Mouse (Mus musculus): ENCODE measurements around the gene Trmt1. TPM values are rescaled to one million over a fixed set of nuclear protein-coding genes. Genes with fewer than 3 reads are reported as not detected.

The Trmt1 gene
- total RNA-seq, 1 experiment from 2014 or later: 72.0 TPM

DNA sequence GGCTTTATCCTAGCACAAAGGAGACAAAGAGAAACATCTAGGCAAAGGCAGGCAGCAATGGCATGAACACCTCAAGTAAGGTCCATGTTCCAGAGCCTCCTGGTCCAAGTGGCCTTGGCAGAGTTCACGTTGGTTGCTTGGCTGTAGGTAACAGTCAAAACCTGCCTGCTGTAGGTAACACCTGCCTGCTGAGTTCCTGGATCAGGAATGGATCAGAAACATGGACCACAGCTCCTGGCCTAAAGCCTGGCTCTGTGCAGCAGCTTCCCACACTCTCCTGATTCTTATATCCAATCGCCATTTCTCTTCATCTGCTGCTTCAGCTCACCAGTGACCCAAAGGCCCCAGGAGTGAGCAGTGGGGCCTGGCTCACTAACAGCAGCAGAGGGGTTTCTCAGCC, 48.6 kb downstream of the Trmt1 start:
- no peak for ATAC-seq (replicated peaks in 1 of 2; ENCODE audit: insufficient read depth in 1 of 2, low FRiP score in 2 of 2, low TSS enrichment in 1 of 2, low read depth in 1 of 2, poor library complexity in 2 of 2, severe bottlenecking in 2 of 2)

DNA sequence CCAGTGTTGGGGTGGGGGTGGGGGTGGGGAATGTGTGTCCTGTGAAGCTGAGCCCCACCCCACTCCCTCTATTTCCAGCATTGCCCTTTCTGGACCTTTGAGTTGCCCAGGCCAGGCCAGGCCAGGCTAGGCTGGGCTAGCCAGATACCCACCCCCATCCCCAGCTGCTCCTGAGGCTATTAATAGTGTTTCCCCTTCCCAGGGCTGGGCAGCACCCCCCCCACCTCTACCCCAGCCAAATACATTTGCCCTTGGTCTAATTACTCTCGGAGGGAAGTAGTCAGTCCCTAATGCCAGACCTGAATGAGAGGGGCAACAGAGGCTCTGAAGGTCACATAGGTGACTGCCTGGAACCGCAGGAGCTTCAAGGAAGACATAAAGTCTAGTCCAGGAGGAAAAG, 49.5 kb downstream of the Trmt1 start:
- no peak for ATAC-seq (replicated peaks in 1 of 2; ENCODE audit: insufficient read depth in 1 of 2, low FRiP score in 2 of 2, low TSS enrichment in 1 of 2, low read depth in 1 of 2, poor library complexity in 2 of 2, severe bottlenecking in 2 of 2)

DNA sequence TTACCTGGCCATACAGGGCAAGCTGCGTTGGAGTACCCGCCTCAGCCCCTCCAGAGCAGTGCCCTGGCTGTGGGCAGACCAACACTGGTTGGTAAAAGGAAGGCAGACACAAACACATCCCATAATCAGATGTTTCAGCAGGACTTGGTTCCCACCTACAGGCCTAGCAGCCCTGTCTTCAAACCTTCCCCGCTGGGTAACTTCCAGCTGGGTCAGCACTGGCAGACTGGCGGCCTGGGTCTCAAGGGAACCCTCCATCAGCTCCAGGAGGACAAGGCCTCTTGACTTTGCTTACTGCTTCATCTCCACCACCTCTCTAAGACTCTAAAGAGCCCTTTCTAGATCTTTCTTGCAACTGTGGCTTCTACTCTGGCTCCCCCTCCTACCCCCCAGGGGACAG, 50.4 kb downstream of the Trmt1 start:
- no peak for ATAC-seq (replicated peaks in 1 of 2; ENCODE audit: insufficient read depth in 1 of 2, low FRiP score in 2 of 2, low TSS enrichment in 1 of 2, low read depth in 1 of 2, poor library complexity in 2 of 2, severe bottlenecking in 2 of 2)

DNA sequence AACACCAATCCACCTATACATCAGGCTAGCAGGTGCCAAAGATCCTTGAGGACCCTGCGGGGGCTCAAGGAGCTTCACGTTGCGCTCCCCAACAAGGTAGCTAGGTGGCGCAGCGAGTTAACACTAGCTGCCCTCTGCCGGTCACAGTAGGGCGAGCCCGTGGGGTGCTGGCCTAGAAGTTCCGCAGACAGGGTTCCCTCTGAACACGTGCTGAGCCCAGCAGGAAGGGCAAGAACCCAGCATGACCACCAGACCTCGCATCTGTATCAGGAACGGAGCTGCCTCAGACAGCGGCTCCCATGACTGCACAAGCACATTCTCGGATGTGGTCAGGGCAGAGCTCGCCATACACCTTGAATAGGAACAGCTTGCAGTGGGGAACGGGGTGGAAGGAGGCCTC, 51.5 kb downstream of the Trmt1 start:
- ATAC-seq (replicated peaks in 1 of 2; ENCODE audit: insufficient read depth in 1 of 2, low FRiP score in 2 of 2, low TSS enrichment in 1 of 2, low read depth in 1 of 2, poor library complexity in 2 of 2, severe bottlenecking in 2 of 2): peak; percentile 94 to 95

DNA sequence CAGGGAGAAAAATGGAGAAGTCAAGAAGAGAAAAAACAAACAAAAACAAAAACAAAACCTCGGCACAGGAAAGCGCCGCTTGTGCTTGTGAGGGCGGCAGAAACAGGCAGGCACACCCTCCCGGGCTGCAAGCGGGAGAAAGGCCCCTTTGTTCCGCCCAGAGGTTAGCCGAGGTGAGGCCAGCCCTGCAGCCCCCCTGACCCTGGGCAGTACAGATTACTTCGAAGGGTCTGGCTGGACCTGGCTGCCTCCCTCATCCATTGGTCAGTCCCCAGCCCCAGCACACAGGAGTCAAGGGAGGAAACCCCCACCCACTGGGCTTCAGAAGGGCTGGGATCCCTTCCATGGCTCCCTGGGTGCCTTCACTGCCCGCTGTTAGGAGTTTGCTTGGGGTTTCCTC, 52.2 kb downstream of the Trmt1 start:
- ATAC-seq (replicated peaks in 1 of 2; ENCODE audit: insufficient read depth in 1 of 2, low FRiP score in 2 of 2, low TSS enrichment in 1 of 2, low read depth in 1 of 2, poor library complexity in 2 of 2, severe bottlenecking in 2 of 2): no peak

DNA sequence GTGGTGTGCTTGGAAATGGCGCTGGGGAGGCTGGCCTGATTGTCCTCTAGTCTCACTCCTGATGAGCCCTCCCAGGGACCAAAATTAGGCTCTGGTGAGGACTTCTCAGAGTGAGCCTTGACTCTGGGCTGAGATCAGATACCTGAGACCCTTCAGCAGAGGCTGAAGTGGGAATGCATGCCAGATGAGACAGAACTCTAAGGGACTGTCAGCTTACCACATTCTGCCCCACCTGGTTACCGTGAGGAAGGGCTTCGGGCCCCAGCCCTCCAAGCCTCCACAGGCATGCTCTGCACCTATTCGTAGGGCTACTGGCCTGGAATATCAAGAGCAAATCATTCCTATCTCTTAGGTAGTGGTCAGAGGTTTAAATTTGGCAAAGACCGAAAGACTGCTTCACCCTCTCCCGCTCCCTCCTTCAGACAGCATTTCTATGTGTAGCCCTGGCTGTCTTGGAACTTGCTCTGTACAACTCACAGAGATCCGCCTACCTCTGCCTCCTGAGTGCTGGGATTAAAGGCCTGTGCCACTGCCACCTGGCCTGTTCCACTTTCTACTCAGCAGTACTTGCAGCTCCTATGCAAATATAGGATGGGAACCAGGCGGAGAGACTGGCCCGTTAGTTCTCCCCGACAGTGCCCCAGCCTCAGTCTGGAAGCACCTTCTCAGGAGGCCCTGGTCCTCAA, 52.8 kb downstream of the Trmt1 start:
- ATAC-seq (replicated peaks in 1 of 2; ENCODE audit: insufficient read depth in 1 of 2, low FRiP score in 2 of 2, low TSS enrichment in 1 of 2, low read depth in 1 of 2, poor library complexity in 2 of 2, severe bottlenecking in 2 of 2): no peak

DNA sequence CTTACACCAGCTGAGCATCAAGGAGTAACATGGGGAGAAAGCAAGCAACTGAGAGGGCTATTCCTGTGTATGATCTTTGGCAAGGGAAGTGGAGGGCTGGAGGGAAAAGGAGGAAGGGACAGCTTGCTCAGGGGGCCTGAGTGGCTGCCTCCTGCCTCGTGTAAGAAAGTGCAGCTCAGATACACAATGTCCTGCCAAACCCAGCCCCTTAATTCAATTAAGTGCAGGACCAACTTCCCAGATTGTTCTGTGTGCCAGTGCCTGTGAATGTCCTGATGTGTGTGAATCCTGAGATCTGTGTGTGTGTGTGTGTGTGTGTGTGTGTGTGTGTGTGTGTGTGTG, 53.3 kb downstream of the Trmt1 start:
- ATAC-seq (replicated peaks in 1 of 2; ENCODE audit: insufficient read depth in 1 of 2, low FRiP score in 2 of 2, low TSS enrichment in 1 of 2, low read depth in 1 of 2, poor library complexity in 2 of 2, severe bottlenecking in 2 of 2): no peak

DNA sequence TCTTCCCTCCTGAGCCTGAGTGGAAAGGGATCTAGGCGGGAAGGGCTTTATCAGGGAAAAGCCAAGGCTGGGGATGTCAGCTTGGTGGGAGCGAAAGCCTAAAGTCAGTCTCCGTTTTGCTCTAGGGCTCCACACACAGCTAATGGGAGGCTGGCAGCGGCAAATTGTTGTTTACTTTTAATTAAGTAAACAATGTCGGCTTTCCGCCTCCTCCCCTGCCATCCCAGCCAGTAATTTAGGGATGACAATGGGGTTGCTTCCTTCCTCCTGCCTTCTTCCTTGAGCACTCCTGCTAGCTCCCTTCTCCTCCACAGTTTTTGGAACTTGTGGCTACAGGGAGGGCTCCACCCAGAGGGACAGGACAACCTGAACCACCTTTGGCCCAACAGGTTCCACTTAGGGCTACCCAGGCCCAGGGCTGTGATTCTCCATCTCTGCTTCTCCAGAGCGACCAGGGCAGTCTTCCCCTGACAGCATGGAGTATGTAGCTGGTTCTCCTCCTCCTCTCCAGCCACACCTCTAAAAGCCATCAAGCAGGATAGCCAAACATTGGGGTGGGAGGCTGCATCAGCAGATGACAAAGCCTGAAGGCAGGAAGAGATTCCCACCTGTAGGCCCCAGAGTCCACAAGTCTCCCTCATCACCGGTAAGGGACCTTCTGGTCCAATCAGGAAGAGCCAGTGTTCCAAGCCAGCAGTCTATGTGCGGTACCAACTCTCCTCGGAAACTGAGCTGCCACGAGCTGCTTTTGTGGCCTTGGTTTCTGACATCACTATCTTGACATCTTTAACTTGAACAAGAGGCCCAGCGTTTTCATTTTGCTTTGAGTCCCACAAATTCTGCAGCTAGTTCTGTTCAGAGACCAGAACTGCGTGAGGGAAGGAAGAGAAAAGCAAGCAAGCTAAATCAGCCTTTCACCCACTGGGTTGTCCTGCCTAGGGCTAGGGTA, 55.1 kb downstream of the Trmt1 start:
- no peak for ATAC-seq (replicated peaks in 1 of 2; ENCODE audit: insufficient read depth in 1 of 2, low FRiP score in 2 of 2, low TSS enrichment in 1 of 2, low read depth in 1 of 2, poor library complexity in 2 of 2, severe bottlenecking in 2 of 2)

DNA sequence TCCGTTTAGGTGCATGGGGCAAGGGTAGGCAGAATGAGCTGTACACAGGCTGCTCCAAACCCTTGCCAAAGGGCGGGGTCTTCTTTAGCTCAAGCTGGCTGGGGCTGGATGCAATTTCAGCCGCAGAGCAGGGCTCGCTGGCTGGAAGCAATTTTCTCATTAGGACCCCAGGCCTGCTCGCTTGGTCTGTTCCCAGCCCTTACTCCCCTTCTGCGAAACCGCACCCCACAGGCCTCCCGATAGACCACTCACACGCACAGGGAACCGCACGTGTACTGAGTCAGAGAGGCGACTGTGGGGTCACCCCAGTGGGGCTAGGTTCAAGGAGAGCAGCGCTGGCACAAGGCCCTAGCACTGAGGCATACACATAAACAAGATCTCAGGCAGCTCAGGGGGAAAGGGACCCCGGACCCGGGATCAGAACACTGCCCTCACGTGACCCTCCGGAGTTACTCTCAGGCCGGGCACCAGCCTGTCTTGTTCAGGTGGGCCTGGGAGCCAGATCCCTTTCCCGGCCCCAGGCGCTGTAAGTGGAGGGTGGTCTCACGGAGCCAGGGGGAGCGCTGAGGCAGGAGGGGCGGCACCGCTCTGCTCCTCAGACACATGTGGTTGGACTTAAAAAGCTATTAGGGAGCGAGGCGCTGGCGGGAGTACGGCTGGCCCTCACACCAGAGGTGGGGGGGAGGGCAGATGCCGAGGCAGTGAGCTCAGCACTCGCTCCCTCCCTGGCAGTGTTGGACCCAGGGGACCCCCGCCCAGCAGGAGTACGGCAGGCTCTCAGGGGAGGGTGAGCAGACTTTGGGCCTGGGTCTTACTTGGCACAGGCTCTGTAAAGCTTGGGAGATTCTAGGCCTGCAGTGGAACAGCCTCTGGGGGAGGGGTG, 56.3 kb downstream of the Trmt1 start:
- no peak for ATAC-seq (replicated peaks in 1 of 2; ENCODE audit: insufficient read depth in 1 of 2, low FRiP score in 2 of 2, low TSS enrichment in 1 of 2, low read depth in 1 of 2, poor library complexity in 2 of 2, severe bottlenecking in 2 of 2)

DNA sequence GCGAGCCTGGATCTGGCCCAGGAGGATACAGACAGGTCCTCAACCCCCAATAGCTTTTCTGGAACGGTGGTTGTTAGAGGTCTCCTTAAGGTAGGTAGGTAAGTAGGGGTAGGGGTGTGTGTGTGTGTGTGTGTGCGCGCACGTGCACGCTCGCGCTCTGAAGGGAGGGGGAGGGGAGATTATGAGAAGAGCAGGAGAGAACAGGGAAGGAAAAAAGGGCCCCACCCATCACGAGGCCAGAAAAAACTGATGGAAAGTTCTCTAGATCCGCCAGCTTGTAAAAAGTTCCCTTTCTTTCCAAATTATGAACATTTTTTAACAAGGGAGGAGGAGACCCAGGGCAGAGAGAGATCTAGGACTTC, 56.9 kb downstream of the Trmt1 start:
- no peak for ATAC-seq (replicated peaks in 1 of 2; ENCODE audit: insufficient read depth in 1 of 2, low FRiP score in 2 of 2, low TSS enrichment in 1 of 2, low read depth in 1 of 2, poor library complexity in 2 of 2, severe bottlenecking in 2 of 2)

DNA sequence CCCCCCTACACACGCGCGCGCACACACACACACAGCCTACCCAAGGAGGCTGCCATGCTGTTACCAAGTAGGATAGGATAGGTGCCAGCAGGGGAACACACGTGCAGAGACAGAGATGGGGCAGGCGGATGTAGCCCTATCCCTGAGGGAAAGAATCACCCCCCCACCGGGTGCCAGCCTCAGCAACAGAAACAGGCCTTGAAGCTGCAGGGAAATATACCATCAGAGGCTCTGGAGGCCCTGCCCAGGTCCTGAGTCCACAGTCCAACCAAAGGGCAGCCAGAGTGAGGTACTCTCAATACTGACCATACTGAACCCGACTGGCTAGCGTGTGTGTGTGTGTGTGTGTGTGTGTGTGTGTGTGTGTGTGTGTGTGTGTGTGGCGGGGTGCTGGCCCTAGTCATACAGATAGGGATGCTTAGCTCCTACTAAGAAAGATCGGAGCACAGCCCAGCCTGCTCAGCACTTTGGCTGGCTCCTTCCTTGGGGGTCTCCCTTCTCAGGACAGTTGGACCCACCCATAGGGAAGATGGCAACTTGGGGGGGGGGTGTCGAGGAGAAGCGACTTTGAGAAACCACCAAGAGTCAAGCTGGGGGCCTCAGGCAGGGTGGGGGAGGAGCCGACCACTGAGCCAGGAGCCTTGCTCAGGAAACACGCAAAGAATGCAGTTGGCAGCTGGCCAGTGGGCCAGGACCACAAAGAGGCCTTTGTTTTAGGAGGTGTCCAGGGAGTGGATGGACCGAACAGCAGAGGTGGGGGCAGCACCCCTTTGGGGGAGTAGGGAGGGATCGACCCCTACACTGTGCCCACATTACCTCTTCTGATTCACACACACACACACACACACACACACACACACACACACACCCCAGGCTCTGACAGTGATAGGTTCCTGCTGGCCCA, 57.7 kb downstream of the Trmt1 start:
- peak; percentile 14 to 31; a peak in 2 of 4 replicates for ATAC-seq (replicated peaks in 1 of 2; ENCODE audit: insufficient read depth in 1 of 2, low FRiP score in 2 of 2, low TSS enrichment in 1 of 2, low read depth in 1 of 2, poor library complexity in 2 of 2, severe bottlenecking in 2 of 2)

DNA sequence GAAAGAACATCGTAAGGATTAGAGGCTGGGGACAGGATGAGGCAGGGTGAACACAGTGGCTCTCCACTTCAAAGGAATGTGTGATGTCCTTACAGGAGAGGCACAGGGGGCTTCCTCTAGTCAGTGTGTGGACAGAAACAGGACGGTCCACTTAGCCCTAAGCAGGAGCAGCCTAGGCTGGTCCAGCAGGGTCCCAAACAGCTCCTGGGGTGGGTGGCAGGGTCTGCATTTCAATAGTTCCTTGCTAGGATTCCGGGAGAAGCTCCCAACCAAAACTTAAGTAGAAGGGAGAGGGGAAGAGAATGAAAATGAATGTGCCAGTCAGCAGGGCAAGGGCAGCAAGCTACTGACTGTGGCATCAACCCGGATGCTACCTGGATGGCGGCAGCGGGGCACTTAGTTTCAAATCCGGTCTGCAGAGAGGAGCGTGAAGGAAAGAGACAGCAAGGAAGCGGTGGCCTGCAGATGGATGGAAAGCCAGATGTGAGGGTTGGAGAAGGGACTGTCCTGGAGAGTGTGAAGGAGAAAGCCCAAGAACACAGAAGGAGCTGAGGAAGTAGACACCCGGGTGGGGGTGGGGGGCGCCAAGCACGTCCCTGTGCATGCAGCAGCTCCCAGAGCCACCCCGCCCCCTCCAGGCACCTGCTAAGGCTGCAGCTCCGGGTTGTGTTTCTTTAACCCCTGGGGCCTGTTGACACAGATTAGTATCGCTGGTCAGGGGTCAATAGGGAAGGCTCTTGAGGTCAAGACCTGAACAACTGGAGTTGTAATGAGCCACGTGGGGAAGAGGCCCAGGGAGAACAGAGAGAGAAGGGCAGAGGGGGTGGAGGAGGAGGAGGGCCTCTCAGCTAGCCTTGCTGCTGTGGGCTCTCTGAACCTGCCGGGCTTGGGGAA, 59.2 kb downstream of the Trmt1 start:
- peak in 1 of 2 experiments; percentile 13; a peak in 1 of 4 replicates for ATAC-seq (replicated peaks in 1 of 2; ENCODE audit: insufficient read depth in 1 of 2, low FRiP score in 2 of 2, low TSS enrichment in 1 of 2, low read depth in 1 of 2, poor library complexity in 2 of 2, severe bottlenecking in 2 of 2)

Other genes with a start within 250 kb of the Trmt1 start
- 105 and 115 TPM in 2 replicates for gene Ier2, start 23.5 kb upstream of the Trmt1 start, total RNA-seq (2017)
- 47.3 and 51.0 TPM in 2 replicates for gene Nacc1, start 1.6 kb downstream of the Trmt1 start, total RNA-seq (2017)
- 41.8 and 54.7 TPM in 2 replicates for gene Lyl1, start 15.2 kb downstream of the Trmt1 start, total RNA-seq (2017)
- gene G430095P16Rik, start 36.7 kb downstream of the Trmt1 start, total RNA-seq (2017): 5.7 and 11.4 TPM in 2 replicates
- gene Nfix, start 114.0 kb downstream of the Trmt1 start, total RNA-seq (2017): 21.5 and 26.3 TPM in 2 replicates
- 3.8 and 7.4 TPM in 2 replicates for gene Dand5, start 136.5 kb downstream of the Trmt1 start, total RNA-seq (2017)
- gene Gadd45gip1, start 145.2 kb downstream of the Trmt1 start, total RNA-seq (2017): 29.8 and 38.8 TPM in 2 replicates
- 27.4 and 32.7 TPM in 2 replicates for gene Rad23a, start 154.4 kb downstream of the Trmt1 start, total RNA-seq (2017)
- gene Calr, start 160.6 kb downstream of the Trmt1 start, total RNA-seq (2017): 1,472 and 1,879 TPM in 2 replicates
- gene Farsa, start 170.7 kb downstream of the Trmt1 start, total RNA-seq (2017): 108 and 126 TPM in 2 replicates
- 93.5 and 127 TPM in 2 replicates for gene Syce2, start 185.8 kb downstream of the Trmt1 start, total RNA-seq (2017)
- gene Gcdh, start 207.6 kb downstream of the Trmt1 start, total RNA-seq (2017): 29.5 and 37.4 TPM in 2 replicates
- gene Klf1, start 215.6 kb downstream of the Trmt1 start, total RNA-seq (2017): 4.1 and 30.6 TPM in 2 replicates
- gene Dnase2a, start 222.3 kb downstream of the Trmt1 start, total RNA-seq (2017): 27.8 and 50.0 TPM in 2 replicates